In the genomic region with DNA sequence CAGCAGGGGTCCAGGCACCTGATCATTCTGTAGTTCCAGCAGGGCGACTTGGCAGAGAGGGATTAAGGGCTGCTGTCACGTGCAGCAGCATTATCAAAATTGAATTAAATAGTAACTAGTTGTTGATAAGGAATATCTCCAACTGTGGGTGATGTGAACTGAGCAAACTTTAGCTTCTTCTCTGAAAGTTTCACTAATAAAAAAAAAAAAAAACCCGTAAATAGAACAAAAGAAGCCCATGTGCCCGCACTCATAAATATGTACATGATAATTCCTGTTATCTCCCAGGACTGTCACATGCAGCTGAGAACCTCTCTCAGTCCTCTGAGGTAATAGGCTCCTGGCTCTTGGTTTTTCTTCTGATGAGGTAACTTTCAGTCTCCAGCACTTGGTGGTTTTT, we compare ENCODE assay signal across 22 mouse cellular contexts. TPM values are rescaled to one million over a fixed set of nuclear protein-coding genes. Genes with fewer than 3 reads are reported as not detected.
A peak's percentile ranks its signal among the peaks of the same experiment; 100 is the strongest.
DNase-seq lines count a peak whose midpoint lies in the region; ATAC-seq and TF ChIP-seq lines count a peak whose summit lies in the region.
"Had no signal": no experiment of that assay in that cellular context is flagged by ENCODE, and none has a peak within 500 bp of the region (broad histone marks: within the 10 kb centered on the region; RNA-seq: fewer than 3 reads in every experiment).

No protein-coding gene starts in this region.

- no peaks in the 10 kb centered on the region for H3K27me3 ChIP-seq in heart, adult 2 months (ENCODE audit: control insufficient read depth, insufficient read depth, low read length)
- no peaks in the 10 kb centered on the region for H3K27me3 ChIP-seq in kidney, adult 2 months (replicated peaks; ENCODE audit: control insufficient read depth, insufficient read depth, low read length)
- no peaks in the 10 kb centered on the region for H3K27me3 ChIP-seq in intestine, embryonic 15.5 days (replicated peaks)
- no peaks in the 10 kb centered on the region for H3K27me3 ChIP-seq in stomach, embryonic 16.5 days (ENCODE audit: control insufficient read depth, insufficient read depth, low read length)

- no peak for DNase-seq in heart, adult 2 months
- DNase-seq in heart, adult 9 months (ENCODE audit: low spot score in 2 of 2): no peak
- DNase-seq in kidney, adult 2 months: no peak
- no peak for DNase-seq in kidney, adult 18-20 months
- DNase-seq in thymus, postnatal 0 days (ENCODE audit: low spot score): no peak
- no peak for DNase-seq in spleen, postnatal 10 days (ENCODE audit: low spot score in 2 of 2)
- DNase-seq: cerebellum, adult 18-20 months; cerebellum, postnatal 36 days; forebrain, postnatal 0 days; kidney, postnatal 4 days; layer of hippocampus, adult 9-11 months; left cerebral cortex, postnatal 4 days; lung, embryonic 14.5 days; lung, postnatal 36 days had no signal

- H3K79me2 ChIP-seq in heart, adult 2 months (replicated peaks; ENCODE audit: control insufficient read depth, insufficient read depth, low read length): no peaks in the 10 kb centered on the region

- no peaks in the 10 kb centered on the region; the same call in 1 of the 2 replicates for H3K36me3 ChIP-seq in heart, adult 2 months (ENCODE audit: control insufficient read depth, insufficient read depth, low read length)
- no peaks in the 10 kb centered on the region for H3K36me3 ChIP-seq in kidney, adult 2 months (ENCODE audit: control insufficient read depth, insufficient read depth, low read length)
- H3K36me3 ChIP-seq in intestine, embryonic 15.5 days: no peaks in the 10 kb centered on the region
- no peaks in the 10 kb centered on the region for H3K36me3 ChIP-seq in stomach, embryonic 16.5 days (ENCODE audit: control insufficient read depth, insufficient read depth, low read length)
- H3K36me3 ChIP-seq: forebrain, embryonic 10.5 days; G1E; midbrain, embryonic 10.5 days had no signal

- H3K9me3 ChIP-seq in intestine, embryonic 15.5 days: no peaks in the 10 kb centered on the region
- H3K9me3 ChIP-seq in stomach, embryonic 16.5 days (replicated peaks; ENCODE audit: control insufficient read depth, low read length): no peaks in the 10 kb centered on the region
- H3K9me3 ChIP-seq: forebrain, embryonic 10.5 days; G1E; midbrain, embryonic 10.5 days had no signal

- H3K4me2 ChIP-seq in intestine, embryonic 15.5 days (replicated peaks): no peak overlapping the region
- peak overlapping the region; percentile 61 for H3K4me2 ChIP-seq in stomach, embryonic 16.5 days (ENCODE audit: low read depth, low read length)
- H3K4me2 ChIP-seq: liver, embryonic 11.5 days; lung, embryonic 14.5 days had no signal

- WGBS in heart, adult 2 months: 52% methylated on average over 4 of the region's 4 CpGs
- 65% methylated on average over 4 of the region's 4 CpGs for WGBS in kidney, adult 2 months
- 56% methylated on average over 4 of the region's 4 CpGs for WGBS in intestine, embryonic 15.5 days
- 57% methylated on average over 4 of the region's 4 CpGs for WGBS in stomach, embryonic 16.5 days

- H3K4me1 ChIP-seq in heart, adult 2 months (ENCODE audit: control insufficient read depth, insufficient read depth, low read length): peaks cover 1% of the 10 kb centered on the region
- H3K4me1 ChIP-seq in kidney, adult 2 months (ENCODE audit: control insufficient read depth, insufficient read depth, low read length): peaks cover 31% of the 10 kb centered on the region
- H3K4me1 ChIP-seq in intestine, embryonic 15.5 days (replicated peaks): no peaks in the 10 kb centered on the region
- H3K4me1 ChIP-seq in stomach, embryonic 16.5 days (ENCODE audit: control insufficient read depth, insufficient read depth, low read length): peaks cover 5% of the 10 kb centered on the region

- H3K27ac ChIP-seq in heart, adult 2 months: peak overlapping the region; percentile 95
- H3K27ac ChIP-seq in kidney, adult 2 months (ENCODE audit: insufficient read depth, low read depth, low read length): peak overlapping the region; percentile 81
- no peak overlapping the region for H3K27ac ChIP-seq in intestine, embryonic 15.5 days
- no peak overlapping the region for H3K27ac ChIP-seq in stomach, embryonic 16.5 days (ENCODE audit: low read length)
- H3K27ac ChIP-seq: forebrain, embryonic 10.5 days; left cerebral cortex, adult 2 months; midbrain, embryonic 10.5 days had no signal

- peak overlapping the region; percentile 56 for H3K4me3 ChIP-seq in heart, adult 2 months
- peak overlapping the region; percentile 25; the same call in 1 of the 2 replicates for H3K4me3 ChIP-seq in kidney, adult 2 months (ENCODE audit: insufficient read depth, low read depth, low read length)
- no peak overlapping the region for H3K4me3 ChIP-seq in intestine, embryonic 15.5 days (replicated peaks)
- H3K4me3 ChIP-seq in stomach, embryonic 16.5 days (replicated peaks; ENCODE audit: low read length): peak overlapping the region; percentile 25
- H3K4me3 ChIP-seq: forebrain, embryonic 10.5 days; left cerebral cortex, adult 2 months; midbrain, embryonic 10.5 days had no signal

- no peak for TF ChIP-seq EP300 in heart, adult 2 months (IDR thresholded peaks at IDR 0.05; ENCODE audit: insufficient read depth, low read depth, low read length)

- intact Hi-C loops in heart, adult 2 months (cut with DNase I): no loop called here

- ATAC-seq in intestine, embryonic 15.5 days: peak; percentile 49
- ATAC-seq in stomach, embryonic 16.5 days (ENCODE audit: insufficient read depth, low FRiP score): no peak
- ATAC-seq: hindbrain, embryonic 16.5 days had no signal

- peak overlapping the region; percentile 55 for H3K9ac ChIP-seq in heart, adult 2 months (ENCODE audit: low read depth, low read length)
- H3K9ac ChIP-seq in intestine, embryonic 15.5 days: no peak overlapping the region
- no peak overlapping the region for H3K9ac ChIP-seq in stomach, embryonic 16.5 days (ENCODE audit: low read length)
- H3K9ac ChIP-seq: forebrain, postnatal 0 days; lung, embryonic 14.5 days had no signal

- no peak for TF ChIP-seq CTCF in heart, adult 2 months (IDR thresholded peaks at IDR 0.05)
- no peak for TF ChIP-seq CTCF in kidney, adult 2 months (conservative IDR thresholded peaks at IDR 0.05; ENCODE audit: insufficient read depth, insufficient read length, low read depth, low read length)

- TF ChIP-seq POLR2A in heart, adult 2 months (IDR thresholded peaks at IDR 0.05; ENCODE audit: insufficient read depth, low read depth, low read length): no peak
- TF ChIP-seq POLR2A in kidney, adult 2 months (IDR thresholded peaks at IDR 0.05; ENCODE audit: low read depth, low read length): no peak

RNA-seq across cellular contexts. Expression of gene Zfp622, which starts 41.8 kb away (rescaled TPM):
- 10 to 100 TPM; 22.5 to 25.4 TPM for total RNA-seq in heart, adult 2 months (2021)
- 8.3 and 13.9 TPM in 2 replicates for polyA plus RNA-seq in heart, adult 2 months (2012; rRNA removed)
- 12.4 and 14.9 TPM in 2 replicates for polyA plus RNA-seq in kidney, adult 2 months (2012; rRNA removed)
- 31.8 and 34.9 TPM in 2 replicates for polyA plus RNA-seq in intestine, embryonic 15.5 days (2015; fragmentation: Nextera tagmentation; extraction: Ambion mirVana)
- polyA plus RNA-seq in stomach, embryonic 16.5 days (2015; fragmentation: Nextera tagmentation; extraction: Ambion mirVana): 17.8 and 20.9 TPM in 2 replicates
- 24.9 and 34.6 TPM in 2 replicates for polyA plus RNA-seq in thymus, postnatal 0 days (2015; fragmentation: Nextera tagmentation; extraction: Ambion mirVana)

Comparison
In these comparisons a context has a peak if more than half of its experiments do, and no peak if none do; other contexts are left out.
1. H3K27ac ChIP-seq: peak in heart, adult 2 months (single experiment) and kidney, adult 2 months (single experiment); none in intestine, embryonic 15.5 days (single experiment) and stomach, embryonic 16.5 days (single experiment).